Mouse (Mus musculus): ENCODE results near the gene Rabgap1l.

The Rabgap1l gene

DNA sequence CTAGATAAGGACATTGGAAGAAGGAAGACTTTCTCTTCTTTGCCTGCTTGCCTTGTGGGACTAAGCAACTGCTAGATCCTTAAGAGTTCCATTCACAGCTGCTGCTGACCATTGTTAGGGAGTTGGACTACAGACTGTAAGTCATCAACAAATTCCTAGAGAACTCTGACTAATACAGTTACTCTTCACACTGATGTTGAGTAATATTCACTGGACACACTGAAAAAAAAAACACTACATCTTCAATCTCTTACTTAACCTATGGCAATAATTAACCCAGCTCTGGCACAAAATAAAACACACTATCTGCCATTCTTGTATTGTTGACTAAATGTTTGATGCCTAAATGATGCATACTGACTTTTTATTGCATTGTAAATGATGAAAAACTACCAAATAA is 565.2 kb downstream of the Rabgap1l start:
- DNase-seq: no peak

DNA sequence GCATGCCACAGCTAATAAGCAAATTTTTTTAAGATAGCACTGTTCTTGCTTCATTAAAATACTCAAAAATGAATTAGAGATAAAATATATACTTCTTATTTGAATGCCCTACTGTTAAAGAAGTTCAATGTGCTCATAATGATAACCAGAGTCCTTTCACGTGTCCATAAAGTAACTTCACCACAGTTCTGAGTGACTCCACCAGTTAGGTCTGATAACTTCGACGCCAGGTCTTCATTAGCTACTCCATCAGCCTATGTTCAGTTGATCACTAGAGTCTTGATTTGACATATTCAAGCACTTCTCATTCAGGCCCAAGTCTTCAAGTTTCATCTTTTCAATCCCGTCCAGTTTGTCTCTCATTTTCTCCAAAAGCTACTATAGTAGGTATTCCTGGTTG is 565.8 kb downstream of the Rabgap1l start:
- DNase-seq: no peak

DNA sequence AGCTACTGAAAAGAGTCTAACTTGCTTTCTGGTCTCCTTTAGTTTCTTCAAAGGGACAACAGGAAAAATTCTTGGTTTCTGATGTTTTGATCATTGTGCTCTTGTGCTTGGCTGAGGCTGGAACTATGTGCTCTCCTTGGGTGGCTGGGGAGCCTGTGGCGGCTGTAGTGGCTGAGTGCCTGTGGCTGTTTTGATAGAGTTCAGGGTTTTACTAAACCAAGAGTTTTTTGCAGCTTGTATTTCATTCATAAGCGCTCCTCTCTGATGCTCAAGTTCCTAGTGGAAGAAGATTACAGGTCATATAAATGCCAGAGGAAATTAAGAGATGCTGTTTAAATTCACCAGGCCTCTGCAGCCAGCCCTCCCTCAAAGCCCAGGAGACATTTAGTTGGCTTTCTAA is 568.9 kb downstream of the Rabgap1l start:
- no peak for DNase-seq

DNA sequence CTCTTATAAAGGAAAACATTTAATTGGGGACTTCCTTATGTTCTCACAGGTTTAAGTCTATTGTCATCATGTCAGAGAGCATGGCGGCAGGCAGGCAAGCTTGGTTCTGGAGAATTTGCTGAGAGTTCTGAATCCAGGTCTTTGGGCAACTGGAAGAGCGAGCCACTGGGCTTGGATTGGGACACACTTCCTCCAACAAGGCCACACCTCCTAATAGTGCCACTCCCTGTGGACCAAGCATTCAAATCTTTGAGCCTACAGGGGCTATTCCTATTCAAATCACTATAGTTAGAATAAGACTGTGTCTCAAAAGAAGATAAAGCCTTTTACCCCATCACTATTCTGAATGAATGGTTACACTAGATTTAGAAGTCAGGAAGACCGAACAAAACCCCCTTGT is 575.1 kb downstream of the Rabgap1l start:
- DNase-seq: no peak

DNA sequence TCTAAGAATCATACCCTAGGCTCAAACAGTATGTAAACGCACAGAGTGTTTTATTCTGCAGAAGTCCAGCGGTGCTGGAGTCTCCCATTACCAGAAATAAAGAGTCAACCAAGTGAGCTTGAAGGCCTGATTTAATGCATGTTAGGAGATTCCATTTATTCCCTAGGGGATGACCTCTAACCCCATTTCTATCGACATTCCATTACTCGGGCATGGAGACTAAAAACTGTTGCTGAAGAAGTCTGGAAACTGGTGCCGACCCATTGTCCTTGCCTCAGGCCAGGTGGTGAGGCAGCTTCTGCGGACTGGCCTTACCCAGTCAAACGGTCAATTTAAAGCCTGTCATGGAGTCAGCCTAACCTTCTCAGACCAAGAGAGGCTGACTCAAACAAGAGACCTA is 578.8 kb downstream of the Rabgap1l start:
- no peak for DNase-seq

DNA sequence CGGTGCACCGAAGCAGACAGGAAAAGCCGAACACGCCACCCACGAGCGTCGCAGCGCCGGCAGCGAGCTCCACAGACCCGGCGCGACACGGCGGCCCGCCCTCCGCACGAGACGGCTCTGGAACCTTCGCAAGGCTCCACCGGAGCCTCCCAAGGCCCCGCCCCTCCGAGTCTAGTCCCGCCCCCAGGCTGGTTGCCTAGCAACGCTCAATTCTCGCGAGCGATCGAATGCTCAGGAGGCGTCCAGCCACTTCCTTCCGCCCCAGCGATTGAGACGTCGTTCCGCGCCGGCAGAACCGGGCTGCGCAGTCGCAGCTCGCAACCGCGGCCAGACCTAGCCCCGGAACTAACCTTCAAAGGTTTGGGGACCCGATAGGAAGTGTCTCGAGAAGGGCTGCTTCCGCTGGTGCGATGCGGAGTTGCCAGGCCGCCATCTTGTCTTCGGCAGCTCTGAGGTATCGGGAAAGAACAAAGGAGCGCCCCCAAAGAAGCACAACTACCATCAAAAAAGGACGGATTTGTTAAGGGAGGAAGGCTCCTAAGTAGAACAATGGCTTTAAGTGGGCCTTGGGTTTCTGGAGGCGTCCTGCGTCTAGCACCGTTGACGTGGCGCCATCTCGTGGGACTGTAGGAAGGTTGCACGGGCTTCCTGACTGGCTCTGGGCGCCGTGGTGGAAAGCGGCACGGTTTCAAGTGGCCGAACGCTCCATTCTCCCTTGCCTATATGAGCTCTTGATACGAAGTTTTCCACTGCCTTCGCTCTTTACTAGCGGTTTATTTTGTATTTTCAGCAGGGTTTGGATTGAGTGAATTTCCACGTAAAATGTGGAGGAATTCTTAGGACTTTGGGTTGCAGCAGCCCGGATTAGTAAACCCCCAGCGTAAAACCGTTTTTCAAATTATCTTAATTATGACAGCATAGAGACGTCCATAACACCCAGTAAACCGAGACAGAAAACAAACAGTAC is 580.0 kb downstream of the Rabgap1l start, which contains the start of gene Cacybp:
Cacybp (minus strand) TSS at position 173 of the 967 bp plus-strand sequence.
- DNase-seq: peak; percentile 100

DNA sequence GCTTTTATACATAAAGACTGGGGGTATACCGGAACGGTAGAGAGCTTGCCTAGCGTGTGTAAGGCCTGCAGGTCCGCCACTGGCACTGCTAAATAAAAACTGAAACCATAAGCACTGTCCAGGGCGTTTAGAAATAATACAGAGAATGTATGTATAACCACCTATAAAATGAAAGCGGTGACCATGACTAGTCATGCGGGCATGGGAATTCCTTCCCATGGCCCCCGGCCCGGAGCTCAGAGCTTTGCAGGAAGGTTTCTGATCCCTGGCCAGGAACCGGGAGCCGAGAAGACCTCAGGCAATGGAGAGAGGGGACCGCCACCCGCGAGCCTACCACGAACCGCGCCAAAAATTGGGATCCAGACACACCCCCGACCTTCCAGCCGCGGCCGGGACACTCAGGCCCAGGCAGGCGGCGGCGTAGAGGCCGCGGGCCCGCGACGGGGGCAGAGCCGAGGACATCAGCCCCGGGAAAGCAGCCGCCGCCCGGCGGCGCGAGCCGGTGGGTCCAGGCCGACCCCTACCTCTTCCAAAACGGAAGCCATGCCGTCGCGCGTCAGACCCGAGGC is 580.8 kb downstream of the Rabgap1l start:
- peak; percentile 85 for DNase-seq

DNA sequence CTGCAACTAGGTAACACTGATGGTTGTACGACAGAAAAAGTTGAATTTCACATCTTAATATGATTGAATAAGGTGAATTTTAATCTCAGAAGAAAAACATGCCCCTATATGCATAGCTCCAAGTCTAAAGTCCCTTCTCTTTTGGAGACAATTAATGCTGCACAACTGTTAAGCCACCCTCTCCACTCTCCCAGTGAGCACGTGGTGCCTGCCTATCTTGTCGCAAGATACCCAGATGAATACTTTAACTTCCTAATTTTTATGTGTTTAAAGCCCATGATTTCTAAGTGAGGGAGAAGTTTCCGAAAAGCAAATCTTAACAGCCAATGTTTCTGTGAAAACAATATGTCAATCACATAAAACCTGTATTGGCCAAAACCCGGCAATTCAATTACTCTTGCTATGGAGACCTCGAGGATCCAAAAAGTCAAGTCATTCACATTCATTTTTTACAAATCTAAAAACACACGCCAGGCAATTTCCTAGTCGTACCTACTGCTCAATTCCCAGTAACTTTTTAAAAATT is 581.4 kb downstream of the Rabgap1l start:
- DNase-seq: no peak

DNA sequence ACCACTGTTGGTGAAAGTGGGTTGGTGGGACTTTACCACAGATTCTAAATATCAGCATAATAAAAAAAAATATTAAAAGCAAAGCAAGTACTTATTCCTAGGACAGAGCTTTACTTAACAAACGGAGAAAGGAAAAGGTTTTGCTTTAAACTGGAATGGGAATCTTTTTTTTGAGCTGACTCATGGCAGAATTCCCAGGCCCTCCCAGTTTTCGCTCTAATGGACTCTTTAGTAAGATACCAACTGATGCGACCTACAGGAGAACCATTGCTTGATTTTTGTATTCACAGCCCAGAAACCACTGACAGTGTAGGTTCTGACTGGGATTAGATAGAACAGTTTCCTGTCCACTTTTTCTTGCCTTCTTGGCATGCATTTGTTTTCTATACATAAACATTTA is 582.4 kb downstream of the Rabgap1l start:
- no peak for DNase-seq

DNA sequence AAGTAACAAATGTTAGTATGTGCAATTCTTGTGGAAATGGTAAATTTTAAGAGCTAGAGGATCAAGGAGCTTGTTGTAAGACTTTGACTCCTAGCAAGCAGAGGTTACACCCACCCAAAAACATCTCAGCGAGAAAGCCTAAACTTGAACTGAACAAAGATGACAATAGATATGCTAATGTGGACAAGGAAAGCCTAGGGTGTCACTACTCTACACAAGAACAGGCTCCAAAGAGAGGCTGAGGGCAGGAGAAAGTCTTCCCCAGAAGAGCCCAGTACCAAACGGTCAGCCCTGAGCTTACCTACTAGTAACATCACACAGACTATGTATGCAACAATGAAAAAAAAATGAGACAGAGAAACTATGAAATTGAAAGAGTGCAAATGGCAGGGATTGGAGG is 583.2 kb downstream of the Rabgap1l start:
- no peak for DNase-seq

DNA sequence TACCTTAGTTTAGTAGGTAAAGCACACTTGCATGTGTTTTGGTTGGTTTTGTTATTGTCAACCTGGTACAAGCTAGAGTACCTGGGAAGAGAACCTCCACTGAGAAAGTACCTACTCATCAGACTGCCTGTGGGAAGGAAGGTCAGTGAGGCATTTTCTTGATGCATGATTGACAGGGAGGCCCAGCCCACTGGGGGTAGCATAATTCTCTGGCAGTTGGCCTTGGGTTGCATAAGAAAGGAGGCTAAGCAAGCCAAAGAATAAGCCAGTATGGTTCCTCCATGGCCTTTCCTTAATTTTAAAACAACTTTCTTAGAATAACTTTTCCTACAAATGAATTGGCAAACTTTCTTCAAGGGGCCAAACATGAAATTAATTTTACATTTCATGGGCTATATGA is 587.5 kb downstream of the Rabgap1l start:
- no peak for DNase-seq

DNA sequence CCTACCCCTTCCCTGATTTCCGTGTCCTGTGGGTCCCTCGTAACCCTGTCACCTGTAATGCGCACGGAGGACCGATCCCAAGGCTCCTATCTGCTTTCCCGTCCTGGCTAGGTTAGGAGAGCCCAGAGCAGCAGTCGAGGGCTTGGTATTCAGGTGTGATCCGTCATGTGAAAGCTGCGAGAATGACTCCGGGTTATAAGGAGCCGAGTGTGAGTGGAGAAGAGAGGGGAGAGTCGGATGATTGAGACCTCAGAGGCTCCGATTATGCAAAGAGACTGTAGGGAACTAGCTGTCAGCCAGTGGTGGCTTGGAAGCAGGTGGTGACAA is 597.7 kb downstream of the Rabgap1l start:
- no peak for DNase-seq

DNA sequence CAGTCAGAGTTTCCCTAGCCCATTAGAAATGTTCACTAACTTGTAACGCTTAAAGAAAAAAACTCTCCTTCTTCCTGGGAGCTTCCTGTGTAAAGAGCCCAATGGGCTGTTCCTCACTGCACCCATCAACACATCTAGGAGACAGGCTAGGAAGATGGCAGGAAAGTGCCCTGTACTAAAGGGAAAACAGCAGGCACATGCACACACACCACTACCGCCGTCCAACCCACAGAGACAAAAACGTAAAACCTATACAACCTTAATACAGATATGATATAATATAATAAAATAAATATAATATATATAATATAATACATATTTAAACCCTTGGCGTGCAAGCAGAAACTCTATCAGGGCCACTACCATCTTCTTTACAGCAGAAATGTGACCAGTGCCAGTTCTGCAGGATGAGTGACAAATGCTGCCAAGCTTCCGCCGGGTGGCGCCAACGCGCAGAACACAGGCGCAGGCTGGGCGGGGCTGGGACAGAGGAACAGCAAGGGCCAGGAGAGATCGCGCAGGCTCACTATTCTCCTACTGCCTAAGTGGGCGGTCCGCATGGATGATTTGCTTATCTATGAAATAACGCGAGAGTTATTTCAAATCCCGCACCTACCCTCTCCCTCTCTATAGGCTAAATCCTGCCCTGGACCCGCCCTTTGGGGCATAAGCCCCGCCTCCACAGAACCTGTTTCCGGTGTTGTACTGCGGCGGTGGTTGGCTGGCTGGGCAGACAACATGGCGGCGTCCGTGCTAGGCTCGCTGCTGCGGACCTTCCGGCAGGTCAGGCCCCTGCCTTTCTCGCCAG is 598.3 kb downstream of the Rabgap1l start, which contains the start of gene Mrps14:
Mrps14 (plus strand) TSS at position 687 of the 808 bp plus-strand sequence.
- DNase-seq: peak; percentile 100

DNA sequence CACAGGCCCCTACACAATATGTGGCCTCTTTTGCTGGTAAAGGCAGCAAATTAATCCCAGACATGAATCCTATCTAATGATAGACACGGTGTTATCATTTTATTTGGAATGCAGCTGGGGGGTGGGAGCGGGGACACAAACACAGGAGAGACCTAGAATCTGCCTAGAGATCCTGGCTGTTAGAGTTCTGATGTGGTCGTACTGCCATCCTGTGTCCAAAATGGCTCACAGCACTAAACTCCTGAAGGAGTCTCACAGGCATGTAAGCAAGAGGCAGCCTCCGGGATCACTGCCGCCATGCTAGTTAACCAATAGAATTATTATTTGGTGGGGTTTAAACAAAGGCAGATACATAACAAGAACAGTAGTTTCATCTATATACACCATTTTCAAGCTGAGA is 608.5 kb downstream of the Rabgap1l start:
- DNase-seq: no peak

DNA sequence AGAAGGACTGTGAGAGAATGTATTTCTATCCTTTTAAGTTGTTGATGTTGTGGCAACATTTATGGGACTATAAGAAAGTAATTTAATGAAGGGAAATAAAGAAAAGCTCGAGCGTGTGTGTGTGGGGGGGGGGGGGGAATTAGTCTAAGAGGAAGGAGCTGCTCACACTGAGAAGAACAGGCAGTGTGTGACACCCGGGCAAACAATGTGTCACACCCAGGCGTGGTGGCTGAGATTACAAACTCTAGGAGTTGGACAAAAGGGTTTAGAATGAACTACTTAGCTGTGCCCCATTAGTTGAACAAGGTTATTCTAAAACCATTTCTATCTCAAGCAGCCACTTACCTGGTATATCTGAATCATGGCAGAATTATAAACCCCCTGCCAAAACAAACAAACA is 611.8 kb downstream of the Rabgap1l start:
- DNase-seq: no peak

DNA sequence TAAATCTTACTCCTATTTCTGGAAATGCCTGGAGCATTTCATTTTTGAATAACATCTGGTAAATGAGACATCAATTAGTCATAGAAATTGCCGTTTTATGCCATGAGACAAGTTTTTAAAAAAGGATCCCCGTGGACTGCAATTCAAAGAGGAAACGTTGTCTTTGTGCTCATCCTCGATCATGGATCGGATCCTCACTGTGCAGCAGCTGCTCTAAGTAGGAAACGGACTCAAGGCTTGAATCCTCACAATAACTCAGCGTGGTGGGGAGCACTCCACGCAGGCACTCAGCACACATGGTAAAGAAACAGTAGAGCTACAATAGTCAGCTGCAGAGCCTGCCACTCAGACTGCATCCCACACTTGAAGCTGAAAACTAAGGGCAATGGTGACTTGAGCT is 616.1 kb downstream of the Rabgap1l start:
- no peak for DNase-seq

Data from cerebellum, adult 9-11 months (tissue).